Mouse (Mus musculus) bone marrow macrophage, adult 2 months (primary cell): ENCODE measurements around the gene Hapln4.

Experiments used
- CTCF ChIP-seq: IDR thresholded peaks from 2 replicates; pipeline ENCODE4 v1.5.1; 2012; ENCODE audit warnings: low read depth, mild to moderate bottlenecking, low read length, moderate library complexity
- POLR2A ChIP-seq: IDR thresholded peaks from 2 replicates; pipeline ENCODE4 v1.6.1; 2012; ENCODE audit warnings: mild to moderate bottlenecking, low read depth, low read length, borderline replicate concordance

DNA sequence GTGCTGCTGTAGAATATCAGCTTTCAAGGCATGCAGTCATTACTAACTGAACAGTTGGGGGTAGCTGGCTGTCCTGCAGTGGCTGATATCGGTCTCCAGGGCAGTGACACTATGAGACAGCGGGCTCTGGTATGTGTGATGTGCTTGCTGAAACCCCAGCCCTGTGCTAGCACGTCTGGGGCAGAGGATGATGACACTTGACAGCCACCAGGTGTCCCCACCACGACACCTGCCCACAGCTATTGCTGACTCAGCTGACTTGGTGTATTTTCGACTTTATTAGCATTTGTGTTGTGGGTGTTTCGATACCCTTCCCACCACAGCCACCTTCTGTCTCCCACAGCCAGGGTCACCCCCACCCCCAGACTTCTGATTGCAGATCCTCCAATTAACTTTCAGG, 21.2 kb downstream of the Hapln4 start:
- TF ChIP-seq POLR2A, result no peak
- no peak for TF ChIP-seq CTCF
